Mouse (Mus musculus): ENCODE measurements around the gene Pdik1l. TPM values are rescaled to one million over a fixed set of nuclear protein-coding genes. Genes with fewer than 3 reads are reported as not detected.

The Pdik1l gene
- total and polyA plus RNA-seq, 3 experiments = 12.1 to 14.6 (median 13.7) TPM

DNA sequence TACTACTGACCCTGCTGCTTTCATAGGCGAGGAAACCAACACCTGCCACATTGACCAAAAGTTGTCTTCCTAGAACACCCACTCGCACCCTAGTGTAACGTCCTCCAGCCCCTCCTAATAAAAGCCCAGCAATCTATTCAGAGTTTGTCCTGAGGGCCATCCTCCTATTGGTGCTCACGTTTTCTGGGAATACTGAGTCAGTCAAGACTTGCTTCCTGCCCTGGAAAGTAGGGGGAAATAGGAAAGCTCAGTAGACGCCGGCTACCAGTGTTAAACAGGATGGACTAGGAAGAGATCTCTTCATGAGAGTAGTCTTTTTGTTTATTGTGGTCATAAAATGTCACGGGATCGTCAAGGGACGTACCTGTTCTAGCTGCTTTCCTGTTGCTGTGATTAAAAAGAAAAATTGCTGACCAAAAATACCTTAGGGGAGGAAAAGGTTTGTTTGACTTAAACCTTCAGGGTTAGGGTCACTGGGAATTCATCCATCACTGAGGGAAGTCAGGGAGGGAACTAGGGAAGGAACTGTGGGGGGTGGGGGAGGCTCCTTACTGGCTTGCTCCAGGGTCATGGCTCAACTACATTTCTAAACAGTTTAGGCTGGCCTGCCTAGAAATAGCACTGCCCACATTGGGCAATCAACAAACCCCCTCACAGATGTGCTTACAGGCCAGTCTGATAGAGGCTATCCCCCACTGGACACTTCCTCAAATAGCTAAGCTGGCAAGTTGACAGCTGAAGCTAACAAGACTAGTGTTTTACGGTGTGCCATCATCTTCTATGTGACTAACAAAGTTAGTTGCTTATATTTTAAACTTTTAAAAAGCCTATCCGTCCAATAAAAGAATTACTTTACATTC, 932 bp upstream of the Pdik1l start:
- H3K4me2 ChIP-seq (ENCODE audit: insufficient read depth, low read depth, poor library complexity, severe bottlenecking) = peak overlapping the region; percentile 82
- no peak overlapping the region for H3K27ac ChIP-seq (ENCODE audit: insufficient read depth, low read depth)
- H3K79me2 ChIP-seq (replicated peaks; ENCODE audit: control insufficient read depth, extremely low read depth, insufficient read depth, poor library complexity, severe bottlenecking) = peaks cover 18% of the 10 kb centered on the region
- peaks cover 4 to 13% of the 10 kb centered on the region in 2 experiments for H3K36me3 ChIP-seq (replicated peaks in 1 of 2; ENCODE audit: control insufficient read depth in 1 of 2, insufficient read depth in 1 of 2, low read length in 1 of 2)
- no peak for DNase-seq (ENCODE audit: extremely low read depth)
- H3K9ac ChIP-seq (ENCODE audit: insufficient read depth, low read depth) = peak overlapping the region; percentile 86
- H3K4me3 ChIP-seq (replicated peaks in 1 of 3; ENCODE audit: low read depth in 2 of 3, low read length in 2 of 3, poor library complexity in 1 of 3) = peak overlapping the region; percentile 78 to 99 (median 94)
- TF ChIP-seq TCF12 (IDR thresholded peaks at IDR 0.05; ENCODE audit: low read depth, low read length) = no peak
- TF ChIP-seq IRF4 (IDR thresholded peaks at IDR 0.05; ENCODE audit: low read depth, low read length) = no peak
- TF ChIP-seq NRF1 (IDR thresholded peaks at IDR 0.05; ENCODE audit: low read depth, low read length) = no peak
- H3K27me3 ChIP-seq (replicated peaks) = peaks cover 4% of the 10 kb centered on the region
- peaks cover 0 to 25% of the 10 kb centered on the region in 2 experiments; a peak in 2 of 4 replicates for H3K4me1 ChIP-seq (ENCODE audit: control insufficient read depth in 1 of 2, insufficient read depth in 2 of 2)
- dilution Hi-C loops (cut with MboI; ENCODE audit: extremely low pct_ligation_motif_present, extremely low pct_unique_long_range_greater_than_20kb, low sequenced_read_pairs) (no loop called here), in situ Hi-C loops (cut with MboI; ENCODE audit: low pct_ligation_motif_present, low pct_unique_long_range_greater_than_20kb, low sequenced_read_pairs) (loop anchor here (5.0 kb wide), 1 partner anchor 41 kb away; the partner anchor contains the start of genes Gm30191 and Zfp593)
- no peaks in the 10 kb centered on the region for H3K9me3 ChIP-seq (replicated peaks; ENCODE audit: low read length)

DNA sequence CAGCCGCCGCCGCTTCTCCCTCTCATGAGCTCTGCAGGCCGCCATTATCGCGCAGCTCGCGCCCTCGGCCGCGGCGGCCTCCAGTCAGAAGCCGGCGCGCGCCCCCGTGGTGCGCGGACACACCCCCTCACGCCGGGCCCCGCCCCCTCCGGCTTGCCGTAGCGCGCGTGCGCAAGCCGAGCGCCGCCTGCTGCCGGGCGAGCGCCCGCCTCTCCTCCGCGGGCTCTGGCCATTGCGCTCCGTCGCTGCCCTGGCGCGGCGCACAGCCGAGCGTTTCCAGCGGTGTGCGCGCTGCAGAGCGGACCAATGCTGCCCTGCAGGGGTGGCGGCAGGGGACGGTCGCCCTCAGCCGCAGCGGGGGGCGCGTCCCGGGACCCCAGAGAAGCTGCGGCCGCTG, 529 bp downstream of the Pdik1l start:
- in situ Hi-C loops (cut with MboI; ENCODE audit: low pct_ligation_motif_present, low pct_unique_long_range_greater_than_20kb, low sequenced_read_pairs) (loop anchor here (5.0 kb wide), 1 partner anchor 40 kb away; the partner anchor contains the start of genes Gm30191 and Zfp593), dilution Hi-C loops (cut with MboI; ENCODE audit: extremely low pct_ligation_motif_present, extremely low pct_unique_long_range_greater_than_20kb, low sequenced_read_pairs) (no loop called here)
- peak; percentile 81 for DNase-seq (ENCODE audit: extremely low read depth)
- peak overlapping the region; percentile 89 for H3K27ac ChIP-seq (ENCODE audit: insufficient read depth, low read depth)
- H3K4me3 ChIP-seq (replicated peaks in 1 of 3; ENCODE audit: low read depth in 2 of 3, low read length in 2 of 3, poor library complexity in 1 of 3) = peak overlapping the region; percentile 79 to 99 (median 96)
- H3K4me2 ChIP-seq (ENCODE audit: insufficient read depth, low read depth, poor library complexity, severe bottlenecking) = peak overlapping the region; percentile 2; the same call in 1 of the 2 replicates
- peaks cover 0 to 25% of the 10 kb centered on the region in 2 experiments; a peak in 2 of 4 replicates for H3K4me1 ChIP-seq (ENCODE audit: control insufficient read depth in 1 of 2, insufficient read depth in 2 of 2)
- peaks cover 4 to 27% of the 10 kb centered on the region in 2 experiments for H3K36me3 ChIP-seq (replicated peaks in 1 of 2; ENCODE audit: control insufficient read depth in 1 of 2, insufficient read depth in 1 of 2, low read length in 1 of 2)
- H3K79me2 ChIP-seq (replicated peaks; ENCODE audit: control insufficient read depth, extremely low read depth, insufficient read depth, poor library complexity, severe bottlenecking) = peaks cover 18% of the 10 kb centered on the region
- H3K27me3 ChIP-seq (replicated peaks) = no peaks in the 10 kb centered on the region
- H3K9me3 ChIP-seq (replicated peaks; ENCODE audit: low read length) = no peaks in the 10 kb centered on the region
- H3K9ac ChIP-seq (ENCODE audit: insufficient read depth, low read depth) = peak overlapping the region; percentile 86
- peak; percentile 69 for TF ChIP-seq USF1 (IDR thresholded peaks at IDR 0.05; ENCODE audit: low read depth, low read length)
- TF ChIP-seq SIN3A (IDR thresholded peaks at IDR 0.05; ENCODE audit: low read length) = peak; percentile 77
- TF ChIP-seq ZMIZ1 (IDR thresholded peaks at IDR 0.05; ENCODE audit: low read depth, low read length) = peak; percentile 89
- 0 out of 2 replicates have a peak, but pooled peaks have one; percentile 45 for TF ChIP-seq KAT2A (IDR thresholded peaks at IDR 0.05; ENCODE audit: insufficient replicate concordance, low read length)
- TF ChIP-seq USF2 (conservative IDR thresholded peaks at IDR 0.05; ENCODE audit: low read depth, low read length) = no peak
- peak; percentile 65 for TF ChIP-seq HCFC1 (IDR thresholded peaks at IDR 0.05; ENCODE audit: low read depth, low read length)
- TF ChIP-seq MYC (IDR thresholded peaks at IDR 0.05; ENCODE audit: low read depth, low read length) = peak; percentile 50; the same call in 1 of the 2 replicates
- TF ChIP-seq MEF2A (IDR thresholded peaks at IDR 0.05; ENCODE audit: borderline replicate concordance, low read depth, low read length) = peak; percentile 56; the same call in 1 of the 2 replicates
- peak; percentile 92 for TF ChIP-seq MXI1 (IDR thresholded peaks at IDR 0.05; ENCODE audit: low read depth, low read length)
- TF ChIP-seq TCF12 (IDR thresholded peaks at IDR 0.05; ENCODE audit: low read depth, low read length) = peak; percentile 83
- TF ChIP-seq NRF1 (IDR thresholded peaks at IDR 0.05; ENCODE audit: low read depth, low read length) = peak; percentile 93
- no peak for TF ChIP-seq MAFK (IDR thresholded peaks at IDR 0.05; ENCODE audit: insufficient replicate concordance, low read length)
- no peak for TF ChIP-seq EP300 (IDR thresholded peaks at IDR 0.05; ENCODE audit: low read length)
- peak; percentile 85 for TF ChIP-seq POLR2A (IDR thresholded peaks at IDR 0.05; ENCODE audit: low read depth, low read length)
- peak; percentile 12; the same call in 1 of the 2 replicates for TF ChIP-seq IRF4 (IDR thresholded peaks at IDR 0.05; ENCODE audit: low read depth, low read length)
- TF ChIP-seq CHD2 (IDR thresholded peaks at IDR 0.05; ENCODE audit: low read length) = no peak
- no peak for TF ChIP-seq E2F4 (IDR thresholded peaks at IDR 0.05; ENCODE audit: insufficient replicate concordance, low read depth, low read length)
- TF ChIP-seq JUN (IDR thresholded peaks at IDR 0.05; ENCODE audit: insufficient read depth, low read depth, low read length) = no peak
- TF ChIP-seq PAX5 (IDR thresholded peaks at IDR 0.05; ENCODE audit: low read length) = no peak
- no peak for TF ChIP-seq ETS1 (conservative IDR thresholded peaks at IDR 0.05; ENCODE audit: low read depth, low read length)
- TF ChIP-seq RCOR1 (conservative IDR thresholded peaks at IDR 0.05; ENCODE audit: low read depth, low read length) = no peak
- no peak for TF ChIP-seq MAZ (IDR thresholded peaks at IDR 0.05; ENCODE audit: low read depth, low read length)
- TF ChIP-seq SMC3 (IDR thresholded peaks at IDR 0.05; ENCODE audit: low read depth, low read length) = no peak
- no peak for TF ChIP-seq JUND (conservative IDR thresholded peaks at IDR 0.05; ENCODE audit: low read depth, low read length)
- no peak; the same call in 1 of the 2 replicates for TF ChIP-seq GABPA (IDR thresholded peaks at IDR 0.05; ENCODE audit: insufficient replicate concordance, low read depth, low read length)
- TF ChIP-seq BHLHE40 (IDR thresholded peaks at IDR 0.05; ENCODE audit: low read depth, low read length) = peak; percentile 54; the same call in 1 of the 2 replicates
- peak; percentile 65 for TF ChIP-seq ELF1 (IDR thresholded peaks at IDR 0.05; ENCODE audit: low read depth, low read length)
- TF ChIP-seq ZNF384 (IDR thresholded peaks at IDR 0.05; ENCODE audit: low read depth, low read length) = no peak
- TF ChIP-seq MAX (IDR thresholded peaks at IDR 0.05; ENCODE audit: low read length) = 0 out of 2 replicates have a peak, but pooled peaks have one; percentile 24

Data from CH12.LX (cell line).